Mouse (Mus musculus) forebrain, embryonic 11.5 days (tissue): ENCODE results near the gene Dnajb2. TPM values are rescaled to one million over a fixed set of nuclear protein-coding genes. Genes with fewer than 3 reads are reported as not detected.

Experiments
- ATAC-seq: fragments of 200-750 bp; cut with Nextera tagmentation; replicated peaks from 2 replicates; pipeline ENCODE4 v1.8.0; 2017; ENCODE audit warnings: moderate TSS enrichment; ENCODE audit not compliant: low FRiP score
- DNase-seq: peaks from one replicate; pipeline ENCODE4 v3.0.0-alpha.2; 2017; ENCODE audit warnings: low spot score
- H3K27ac ChIP-seq: fragments of 300-500 bp; sonication (generic); 2 replicates; pipeline ENCODE4 v1.5.1; 2014; ENCODE audit warnings: low read depth, low read length
- H3K27me3 ChIP-seq: fragments of 300-500 bp; sonication (generic); 2 replicates; pipeline ENCODE4 v1.6.1; 2014; ENCODE audit warnings: mild to moderate bottlenecking, low read length, mixed read lengths; ENCODE audit not compliant: control insufficient read depth, insufficient read depth
- H3K36me3 ChIP-seq: fragments of 300-500 bp; sonication (generic); 2 replicates; pipeline ENCODE4 v1.6.1; 2014; ENCODE audit warnings: mild to moderate bottlenecking, low read length, moderate library complexity, mixed read lengths; ENCODE audit not compliant: control insufficient read depth, insufficient read depth
- H3K4me1 ChIP-seq: fragments of 300-500 bp; sonication (generic); replicated peaks from 2 replicates; pipeline ENCODE4 v1.6.1; 2014; ENCODE audit warnings: low read length, mixed read lengths; ENCODE audit not compliant: control insufficient read depth, insufficient read depth
- H3K4me2 ChIP-seq: fragments of 300-500 bp; sonication (generic); 2 replicates; pipeline ENCODE4 v1.6.1; 2014; ENCODE audit warnings: low read depth, mild to moderate bottlenecking, low read length, moderate library complexity, mixed read lengths; ENCODE audit not compliant: severe bottlenecking
- H3K4me3 ChIP-seq: fragments of 300-500 bp; sonication (generic); 2 replicates; pipeline ENCODE4 v1.5.1; 2014; ENCODE audit warnings: low read depth, low read length
- H3K9ac ChIP-seq: fragments of 300-500 bp; sonication (generic); 2 replicates; pipeline ENCODE4 v1.6.1; 2014; ENCODE audit warnings: low read length
- H3K9me3 ChIP-seq: fragments of 300-500 bp; sonication (generic); 2 replicates; pipeline ENCODE4 v1.6.1; 2016; ENCODE audit warnings: low read length, mixed read lengths; ENCODE audit not compliant: control insufficient read depth
- WGBS: fragments of 180-500 bp; shearing (Covaris S2); extraction: QIAGEN DNeasy Blood & Tissue Kit; methylation state at CpG from one replicate; pipeline ENCODE4 v1.1.7; 2014; 5-methylcytosine and 5-hydroxymethylcytosine counted together
- polyA plus RNA-seq: library from polyadenylated mRNA; unstranded; fragments of >200 nt; fragmentation: Nextera tagmentation; extraction: Ambion mirVana; gene quantifications from 2 replicates; pipeline ENCODE4 v1.2.1, GENCODE M21; 2014

Dnajb2 gene
- polyA plus RNA-seq, 1 experiment from 2014 or later = 22.6 TPM

GRCm38 (mm10) chr1:75216797-75217585 lies 19.2 kb upstream of the Dnajb2 start:
- no peaks in the 10 kb centered on the region for H3K9me3 ChIP-seq
- no peak overlapping the region for H3K27ac ChIP-seq
- H3K4me3 ChIP-seq = no peak overlapping the region
- H3K9ac ChIP-seq = no peak overlapping the region
- H3K4me2 ChIP-seq = no peak overlapping the region
- 80% methylated on average over 13 of the region's 13 CpGs for WGBS
- DNase-seq (no peak), ATAC-seq (no peak)
- H3K4me1 ChIP-seq = peaks cover 12% of the 10 kb centered on the region
- peaks cover 46% of the 10 kb centered on the region for H3K27me3 ChIP-seq
- no peaks in the 10 kb centered on the region; the same call in 1 of the 2 replicates for H3K36me3 ChIP-seq

DNA sequence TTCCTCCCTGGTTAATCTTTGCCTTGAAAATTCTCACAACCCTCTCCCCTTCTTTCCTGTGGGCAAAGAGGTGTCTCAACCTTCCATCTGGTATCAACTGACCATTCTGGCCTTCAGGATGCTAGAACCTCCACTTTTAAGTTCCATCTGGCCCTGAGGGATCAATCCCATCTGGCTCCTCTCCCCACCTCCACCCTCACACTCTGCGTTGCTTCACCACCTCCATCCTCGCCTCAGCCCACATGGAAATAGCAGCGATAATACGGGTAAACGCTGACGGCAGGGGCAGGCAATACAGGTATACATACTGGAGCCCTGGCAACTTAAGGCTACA lies 18.3 kb upstream of the Dnajb2 start:
- Histone ChIP-seq H3K4me3 (peak overlapping the region; percentile 52; the same call in 1 of the 2 replicates), H3K4me1 (peaks cover 12% of the 10 kb centered on the region), H3K27me3 (peaks cover 48% of the 10 kb centered on the region), H3K36me3 (no peaks in the 10 kb centered on the region; the same call in 1 of the 2 replicates), H3K4me2 (no peak overlapping the region), H3K9ac (no peak overlapping the region), H3K27ac (no peak overlapping the region), H3K9me3 (no peaks in the 10 kb centered on the region)
- DNase-seq = no peak
- WGBS = 4% methylated on average over 6 of the region's 6 CpGs
- no peak for ATAC-seq

- ATAC-seq = 0 out of 2 replicates have a peak, but pooled peaks have one; percentile 13
- Histone ChIP-seq H3K9me3 (no peaks in the 10 kb centered on the region), H3K4me2 (peak overlapping the region; percentile 94), H3K4me3 (peak overlapping the region; percentile 52), H3K9ac (peak overlapping the region; percentile 17; the same call in 1 of the 2 replicates), H3K36me3 (no peaks in the 10 kb centered on the region; the same call in 1 of the 2 replicates), H3K4me1 (peaks cover 12% of the 10 kb centered on the region), H3K27me3 (peaks cover 48% of the 10 kb centered on the region), H3K27ac (no peak overlapping the region)
- 3% methylated on average over 38 of the region's 38 CpGs for WGBS
- peak; percentile 59 for DNase-seq
Observed at GRCm38 (mm10) chr1:75218227-75219001, 17.8 kb upstream of the Dnajb2 start.

- Histone ChIP-seq H3K9ac (peak overlapping the region; percentile 46), H3K36me3 (no peaks in the 10 kb centered on the region; the same call in 1 of the 2 replicates), H3K27me3 (peaks cover 48% of the 10 kb centered on the region), H3K4me2 (peak overlapping the region; percentile 94), H3K27ac (no peak overlapping the region), H3K4me1 (peaks cover 12% of the 10 kb centered on the region), H3K9me3 (no peaks in the 10 kb centered on the region), H3K4me3 (peak overlapping the region; percentile 52)
- WGBS = 0% methylated on average over 24 of the region's 24 CpGs
- ATAC-seq = peak; percentile 79
- peak; percentile 82 for DNase-seq
Observed at GRCm38 (mm10) chr1:75219078-75219477, 17.1 kb upstream of the Dnajb2 start.

DNA sequence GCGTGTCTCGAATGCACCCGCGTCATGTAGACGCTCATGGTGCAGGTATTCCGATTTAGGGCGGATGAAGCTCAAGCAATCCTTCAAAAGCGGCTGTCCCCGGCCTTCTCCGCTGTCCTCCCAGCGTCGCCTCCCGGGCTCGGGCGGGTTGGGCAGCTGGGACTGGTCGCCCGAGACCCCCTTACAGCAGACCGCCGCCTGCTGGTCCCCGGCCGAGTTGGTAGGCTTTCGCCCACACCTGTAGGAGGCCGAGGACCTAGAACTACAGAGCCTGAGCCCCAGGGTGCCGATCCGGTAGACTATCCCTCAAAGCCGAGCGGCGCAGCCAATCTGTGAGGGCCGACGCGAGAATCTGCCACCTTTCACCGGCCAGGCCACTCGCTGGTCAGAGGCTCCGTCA lies 16.7 kb upstream of the Dnajb2 start, which contains the start of gene Tuba4a:
Tuba4a (minus strand) TSS at position 335 of the 400 bp plus-strand sequence.
- Histone ChIP-seq H3K27me3 (peaks cover 48% of the 10 kb centered on the region), H3K4me2 (peak within 1 kb of the TSS; percentile 94), H3K4me3 (peak within 1 kb of the TSS; percentile 52), H3K4me1 (peaks cover 12% of the 10 kb centered on the region), H3K36me3 (no peaks in the 10 kb centered on the region; the same call in 1 of the 2 replicates), H3K9me3 (no peaks in the 10 kb centered on the region), H3K9ac (peak within 1 kb of the TSS; percentile 46), H3K27ac (no peak within 1 kb of the TSS)
- DNase-seq (peak; percentile 67), ATAC-seq (peak; percentile 57)
- under 1% methylated on average over 34 of the region's 34 CpGs for WGBS

GRCm38 (mm10) chr1:75221538-75221937 lies 14.7 kb upstream of the Dnajb2 start:
- H3K27me3 ChIP-seq = peaks cover 48% of the 10 kb centered on the region

GRCm38 (mm10) chr1:75222926-75223325 lies 13.3 kb upstream of the Dnajb2 start:
- peaks cover 12% of the 10 kb centered on the region for H3K4me1 ChIP-seq
- 82% methylated on average over 6 of the region's 6 CpGs for WGBS
- no peak overlapping the region for H3K27ac ChIP-seq
- H3K27me3 ChIP-seq = peaks cover 36% of the 10 kb centered on the region
- H3K9ac ChIP-seq = no peak overlapping the region
- H3K4me2 ChIP-seq = no peak overlapping the region
- H3K9me3 ChIP-seq = no peaks in the 10 kb centered on the region
- ATAC-seq (no peak), DNase-seq (no peak)
- no peaks in the 10 kb centered on the region for H3K36me3 ChIP-seq
- H3K4me3 ChIP-seq = no peak overlapping the region

More at GRCm38 (mm10) chr1:75221538-75221937, 14.7 kb upstream of the Dnajb2 start:
- DNase-seq = no peak
- no peak overlapping the region for H3K9ac ChIP-seq
- H3K4me3 ChIP-seq = no peak overlapping the region
- H3K4me2 ChIP-seq = no peak overlapping the region
- WGBS = 82% methylated on average over 3 of the region's 3 CpGs
- no peaks in the 10 kb centered on the region for H3K36me3 ChIP-seq
- no peak for ATAC-seq
- no peaks in the 10 kb centered on the region for H3K9me3 ChIP-seq
- H3K27ac ChIP-seq = no peak overlapping the region
- peaks cover 12% of the 10 kb centered on the region for H3K4me1 ChIP-seq

- WGBS = 73% methylated on average over 6 of the region's 6 CpGs
- Histone ChIP-seq H3K4me2 (no peak overlapping the region), H3K9me3 (no peaks in the 10 kb centered on the region), H3K27ac (no peak overlapping the region), H3K27me3 (peaks cover 30% of the 10 kb centered on the region), H3K4me3 (no peak overlapping the region), H3K9ac (no peak overlapping the region), H3K36me3 (no peaks in the 10 kb centered on the region), H3K4me1 (peaks cover 9% of the 10 kb centered on the region)
- ATAC-seq (no peak), DNase-seq (no peak)
Observed at GRCm38 (mm10) chr1:75223532-75223931, 12.7 kb upstream of the Dnajb2 start.
